Mouse (Mus musculus): ENCODE measurements around the gene Mapk1ip1l.

DNA sequence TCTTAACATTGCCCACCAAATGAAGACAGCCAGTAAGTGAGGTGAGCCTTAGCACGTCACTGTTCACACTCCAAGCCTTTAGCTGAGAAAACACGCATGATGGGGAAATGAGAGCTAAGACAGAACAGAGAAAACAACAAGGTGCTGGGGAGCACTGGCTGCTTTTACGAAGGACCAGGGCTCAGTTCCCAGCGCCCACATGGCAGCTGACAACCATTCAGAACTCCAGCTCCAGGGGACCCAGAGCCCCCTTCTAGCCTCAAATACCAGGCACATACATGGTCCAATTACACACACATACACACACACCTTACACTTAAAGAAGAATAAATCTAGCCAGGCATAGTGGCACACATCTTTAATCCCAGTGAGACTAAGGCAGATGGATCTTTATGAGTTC lies 29.0 kb upstream of the Mapk1ip1l start:
- no peak for TF ChIP-seq CTCF (conservative IDR thresholded peaks at IDR 0.05; ENCODE audit: low read length)
- TF ChIP-seq NANOG (IDR thresholded peaks at IDR 0.05; ENCODE audit: borderline replicate concordance, low read length) = no peak
- no peak for TF ChIP-seq POU5F1 (IDR thresholded peaks at IDR 0.05; ENCODE audit: borderline replicate concordance, low read length)

Measured in E14TG2a.4 (cell line).